Mouse (Mus musculus) heart, postnatal 25 days (tissue): ENCODE measurements at regions not wholly inside any gene's neighbourhood (a gene's known extent, or its start where the extent isn't known, plus 50 kb on each side); places are given as distances from the start of the nearest gene placed in this dataset.

Experiments
- DNase-seq: peaks from one replicate; pipeline ENCODE4 v3.0.0; 2022; ENCODE audit warnings: low spot score
- intact Hi-C: fragments of 180-260 bp; cut with DNase I; formaldehyde crosslinking; loops from one replicate; pipeline ENCODE4 v1.15.1; 2025

DNA sequence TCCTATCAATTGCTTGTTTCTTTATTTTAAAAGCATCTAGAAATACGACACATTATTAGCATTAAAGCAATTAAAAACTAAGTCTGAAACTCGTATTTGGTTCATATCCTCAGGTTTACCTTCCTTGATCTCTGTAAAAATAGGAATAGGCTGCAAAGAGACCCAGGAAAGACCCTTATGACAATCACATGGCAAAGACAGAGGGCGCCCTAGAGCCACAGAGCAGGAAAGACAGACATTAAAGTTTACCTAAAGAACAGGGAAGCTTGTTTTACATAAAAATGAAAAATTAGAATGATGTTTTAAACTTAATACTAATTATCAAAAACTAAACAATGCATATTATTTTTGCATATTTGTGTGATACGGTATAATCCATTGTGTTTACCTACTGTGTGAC lies 153.2 kb downstream of the Usp25 start:
- no peak for DNase-seq
- intact Hi-C loops: loop anchor here (10.0 kb wide), 1 partner anchor 278 kb away; no protein-coding TSS in a partner anchor

DNA sequence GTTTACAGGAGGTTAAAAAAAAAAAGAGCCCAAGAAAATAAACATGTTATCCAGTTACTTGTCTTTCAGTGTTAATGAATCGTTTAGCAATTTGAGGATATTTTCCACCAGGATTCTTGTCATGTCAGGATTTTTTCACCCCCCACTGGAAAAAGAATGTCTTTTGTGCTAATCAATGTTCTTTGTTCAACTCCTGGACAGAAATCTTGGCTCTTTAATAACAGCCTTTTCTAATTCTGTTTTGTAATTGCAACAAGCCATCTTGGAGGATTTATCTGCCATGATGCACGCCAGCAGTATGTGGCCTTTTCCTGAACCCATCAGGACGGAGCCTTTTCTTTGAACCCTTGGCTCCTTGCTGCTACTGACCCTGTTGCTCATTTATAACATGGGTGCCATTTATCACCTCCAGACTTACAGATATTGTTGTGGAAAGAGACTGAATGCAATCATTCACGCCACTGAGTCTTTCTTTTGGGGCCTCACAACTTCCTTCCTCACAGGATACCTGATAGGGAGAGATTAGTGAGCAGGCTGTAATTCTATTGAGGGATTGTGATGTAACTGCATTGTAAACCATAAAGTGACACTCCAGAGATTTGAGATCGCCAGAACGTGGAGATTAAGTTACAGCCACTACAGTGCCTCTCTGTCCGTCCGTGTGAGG lies 159.7 kb downstream of the Usp25 start:
- no peak for DNase-seq
- intact Hi-C loops: no loop called here

DNA sequence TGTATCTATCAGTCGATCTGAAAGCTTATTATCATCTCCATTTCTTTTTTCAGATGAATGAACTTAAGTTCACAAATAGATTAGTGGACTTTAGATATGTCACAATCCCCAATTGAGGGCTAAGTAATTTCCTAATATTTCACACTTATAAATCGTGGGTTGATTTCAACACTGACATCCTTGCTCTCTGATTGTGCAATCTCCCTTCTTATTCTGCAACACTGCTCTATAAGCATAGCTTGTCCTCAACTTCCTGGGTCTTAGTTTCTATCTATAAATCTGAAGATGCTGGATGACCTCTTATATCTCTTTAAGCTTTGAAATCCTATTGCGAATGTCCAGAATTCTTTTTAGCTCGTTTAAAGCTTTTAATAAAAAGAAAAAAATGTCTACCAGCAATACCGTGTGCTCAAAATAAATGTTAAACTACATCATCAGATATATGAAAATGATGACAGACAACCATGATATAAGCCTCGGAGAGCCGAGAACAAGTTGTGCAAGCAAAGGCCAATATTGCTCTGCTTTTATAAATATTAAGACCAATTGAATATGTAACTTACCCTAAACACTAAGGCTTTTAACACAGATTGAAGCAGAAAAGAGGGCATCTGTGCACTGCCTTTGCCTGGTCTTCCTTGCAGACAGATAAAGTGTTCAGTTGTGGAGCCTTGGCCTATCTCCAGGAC lies 161.4 kb downstream of the Usp25 start:
- DNase-seq: no peak
- intact Hi-C loops: no loop called here

DNA sequence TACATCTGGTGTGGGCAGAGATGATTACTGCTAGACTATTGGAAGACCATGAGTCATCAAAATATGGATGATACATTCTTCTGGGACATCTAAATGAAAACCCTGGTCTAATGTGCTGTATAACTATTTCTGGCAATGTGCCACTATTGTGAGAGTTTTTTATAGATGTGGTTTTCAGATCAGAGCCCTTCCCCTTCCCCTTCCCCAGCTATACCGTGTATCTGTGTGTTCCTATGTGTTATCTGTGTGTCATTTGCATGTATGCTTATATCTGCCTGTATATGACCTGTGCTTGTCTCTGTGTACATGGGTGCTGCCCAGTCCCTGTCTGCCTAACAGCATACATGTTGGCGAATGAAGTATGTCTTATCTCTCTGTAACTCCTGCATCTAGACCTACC lies 167.5 kb downstream of the Usp25 start:
- DNase-seq: no peak
- intact Hi-C loops: no loop called here
